Mouse (Mus musculus): ENCODE measurements around the gene Aasdh.

Aasdh gene

DNA sequence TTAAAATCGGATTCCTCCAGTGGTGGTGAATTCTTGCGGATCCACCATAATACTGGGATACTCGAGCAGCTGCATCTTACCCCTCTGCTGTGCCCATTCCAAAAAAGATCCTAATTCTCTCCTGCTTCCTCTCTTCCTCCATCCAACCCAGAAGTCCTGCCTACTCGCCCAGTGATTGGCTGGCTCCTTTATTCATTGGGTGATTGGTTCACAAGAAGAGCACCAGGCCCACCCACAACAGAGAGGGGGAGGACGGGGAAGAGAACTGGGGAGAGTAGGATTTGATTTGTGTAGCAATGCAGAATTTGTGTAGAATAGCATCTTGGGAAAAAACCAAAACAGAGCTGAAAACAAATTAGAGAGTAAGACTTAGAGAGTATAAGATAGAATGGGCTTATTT, 68.3 kb downstream of the Aasdh start:
- DNase-seq: no peak

- DNase-seq: no peak
Measured at GRCm38 (mm10) chr5:76832529-76833210, 72.6 kb downstream of the Aasdh start.

- DNase-seq: no peak
Measured at GRCm38 (mm10) chr5:76828527-76829240, 76.6 kb downstream of the Aasdh start.
